ENCODE assay signal across 17 mouse cellular contexts in the genomic region with DNA sequence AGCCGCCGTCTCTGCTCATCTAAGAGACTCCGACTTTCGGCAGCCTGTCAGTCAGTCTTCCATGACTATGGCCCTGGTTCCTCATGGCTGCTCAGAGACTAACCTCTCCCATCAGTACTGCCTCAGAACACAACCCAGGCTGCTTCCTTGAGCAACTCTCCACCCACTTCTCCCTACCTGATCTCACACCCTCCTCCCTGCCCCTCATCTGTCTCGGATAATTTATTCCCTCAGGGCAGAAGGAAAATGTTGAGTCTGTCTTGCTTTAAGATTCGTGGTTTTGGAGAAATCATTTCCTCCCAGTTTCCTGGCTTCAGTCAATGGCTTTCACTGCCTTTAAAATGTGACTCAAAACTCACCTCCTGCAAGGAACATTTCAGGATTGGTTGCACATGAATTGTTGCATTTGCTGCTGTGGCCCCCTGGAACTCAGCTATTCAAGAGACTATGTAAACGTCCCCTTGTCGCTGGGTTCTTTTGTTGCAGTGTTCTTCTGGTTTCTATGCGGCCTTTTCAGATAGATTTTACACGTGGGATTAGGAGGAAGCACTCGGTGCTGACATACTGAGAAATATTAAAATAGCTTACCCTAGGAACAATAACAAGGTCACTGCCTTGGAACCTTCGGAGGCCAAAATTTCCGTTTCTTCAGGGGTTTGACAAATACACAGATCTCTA.
DNase-seq lines count a peak whose midpoint lies in the region; ATAC-seq lines count a peak whose summit lies in the region.
"Had no signal": no experiment of that assay in that cellular context is flagged by ENCODE, and none has a peak within 500 bp of the region (broad histone marks: within the 10 kb centered on the region; RNA-seq: fewer than 3 reads in every experiment).

No protein-coding gene starts in this region.

- peak; percentile 84 for ATAC-seq in kidney, embryonic 14.5 days (ENCODE audit: low FRiP score, low TSS enrichment)
- ATAC-seq in midbrain, embryonic 11.5 days (ENCODE audit: low FRiP score): peak; percentile 46

- H3K4me3 ChIP-seq in kidney, embryonic 14.5 days (ENCODE audit: low read length): no peak overlapping the region
- no peak overlapping the region for H3K4me3 ChIP-seq in midbrain, embryonic 11.5 days (ENCODE audit: low read depth, low read length)
- H3K4me3 ChIP-seq: erythroblast, embryonic 14.5 days; hindbrain, embryonic 15.5 days; myocyte; stomach, embryonic 15.5 days had no signal

- H3K4me1 ChIP-seq in kidney, embryonic 14.5 days (ENCODE audit: control insufficient read depth, insufficient read depth, low read length): peaks cover 14% of the 10 kb centered on the region
- peaks cover 11% of the 10 kb centered on the region for H3K4me1 ChIP-seq in midbrain, embryonic 11.5 days (ENCODE audit: control insufficient read depth, insufficient read depth, low read length)
- H3K4me1 ChIP-seq: hindbrain, embryonic 15.5 days had no signal

- 31% methylated on average over 13 of the region's 13 CpGs for WGBS in kidney, embryonic 14.5 days
- WGBS in midbrain, embryonic 11.5 days: 16% methylated on average over 13 of the region's 13 CpGs

- no peak overlapping the region for H3K9ac ChIP-seq in kidney, embryonic 14.5 days (ENCODE audit: low read depth, low read length)
- no peak overlapping the region for H3K9ac ChIP-seq in midbrain, embryonic 11.5 days (ENCODE audit: low read length)
- H3K9ac ChIP-seq: hindbrain, embryonic 15.5 days; stomach, embryonic 15.5 days had no signal

- H3K27ac ChIP-seq in kidney, embryonic 14.5 days (ENCODE audit: low read depth, low read length): peak overlapping the region; percentile 0; the same call in 1 of the 2 replicates
- H3K27ac ChIP-seq in midbrain, embryonic 11.5 days (ENCODE audit: low read depth, low read length): no peak overlapping the region
- H3K27ac ChIP-seq: hindbrain, embryonic 15.5 days; stomach, embryonic 15.5 days had no signal

- peak; percentile 6 for DNase-seq in adrenal gland, postnatal 10 days
- DNase-seq in adrenal gland, postnatal 25 days: no peak
- DNase-seq in kidney, postnatal 14 days: no peak
- DNase-seq in embryo, embryonic 10.5 days (ENCODE audit: low spot score): peak; percentile 51
- peak; percentile 92 for DNase-seq in midbrain, embryonic 11.5 days (ENCODE audit: low spot score, missing footprints)
- no peak for DNase-seq in right cerebral cortex, postnatal 10 days (ENCODE audit: low spot score in 2 of 2)
- DNase-seq in testis, postnatal 14 days (ENCODE audit: low spot score): no peak
- DNase-seq: cerebellum, postnatal 14 days; heart, adult 18-20 months; liver; lung, postnatal 36 days; right cerebral cortex, postnatal 25 days had no signal

- no peaks in the 10 kb centered on the region for H3K27me3 ChIP-seq in kidney, embryonic 14.5 days (ENCODE audit: control insufficient read depth, insufficient read depth, low read length)
- peaks cover 70% of the 10 kb centered on the region for H3K27me3 ChIP-seq in midbrain, embryonic 11.5 days (ENCODE audit: control insufficient read depth, insufficient read depth, low read length)
- H3K27me3 ChIP-seq: hindbrain, embryonic 15.5 days; stomach, embryonic 15.5 days had no signal

- no peak overlapping the region for H3K4me2 ChIP-seq in kidney, embryonic 14.5 days (replicated peaks; ENCODE audit: low read depth, low read length)
- H3K4me2 ChIP-seq in midbrain, embryonic 11.5 days: no peak overlapping the region
- H3K4me2 ChIP-seq: hindbrain, embryonic 15.5 days; stomach, embryonic 15.5 days had no signal

- no peaks in the 10 kb centered on the region for H3K9me3 ChIP-seq in kidney, embryonic 14.5 days (ENCODE audit: control insufficient read depth, low read length)
- H3K9me3 ChIP-seq in midbrain, embryonic 11.5 days (ENCODE audit: control insufficient read depth, low read length): no peaks in the 10 kb centered on the region
- H3K9me3 ChIP-seq: hindbrain, embryonic 15.5 days; stomach, embryonic 15.5 days had no signal

- H3K36me3 ChIP-seq in kidney, embryonic 14.5 days (ENCODE audit: control insufficient read depth, insufficient read depth, low read length): no peaks in the 10 kb centered on the region
- H3K36me3 ChIP-seq in midbrain, embryonic 11.5 days (ENCODE audit: control insufficient read depth, insufficient read depth, low read length): no peaks in the 10 kb centered on the region
- H3K36me3 ChIP-seq: hindbrain, embryonic 15.5 days; stomach, embryonic 15.5 days had no signal

Comparison
In these comparisons a context has a peak if more than half of its experiments do, and no peak if none do; other contexts are left out.
1. DNase-seq: peak in adrenal gland, postnatal 10 days (single experiment), embryo, embryonic 10.5 days (single experiment) and midbrain, embryonic 11.5 days (single experiment); none in adrenal gland, postnatal 25 days (single experiment), kidney, postnatal 14 days (single experiment), right cerebral cortex, postnatal 10 days (0 of 2) and testis, postnatal 14 days (single experiment).